Mouse (Mus musculus) cerebellum, adult 2 months (tissue): ENCODE measurements at regions not wholly inside any gene's neighbourhood (a gene's known extent, or its start where the extent isn't known, plus 50 kb on each side); places are given as distances from the start of the nearest gene placed in this dataset.

Source experiments
- CTCF ChIP-seq: fragments of 200-500 bp; IDR thresholded peaks from 2 replicates; pipeline ENCODE4 v1.5.1; 2011; ENCODE audit warnings: low read depth, mild to moderate bottlenecking, control low read depth, low read length, moderate library complexity, borderline replicate concordance; ENCODE audit not compliant: insufficient read depth
- POLR2A ChIP-seq: fragments of 200-500 bp; IDR thresholded peaks from 2 replicates; pipeline ENCODE4 v1.6.1; 2011; ENCODE audit warnings: low read length, control low read depth, borderline replicate concordance; ENCODE audit not compliant: insufficient read depth

DNA sequence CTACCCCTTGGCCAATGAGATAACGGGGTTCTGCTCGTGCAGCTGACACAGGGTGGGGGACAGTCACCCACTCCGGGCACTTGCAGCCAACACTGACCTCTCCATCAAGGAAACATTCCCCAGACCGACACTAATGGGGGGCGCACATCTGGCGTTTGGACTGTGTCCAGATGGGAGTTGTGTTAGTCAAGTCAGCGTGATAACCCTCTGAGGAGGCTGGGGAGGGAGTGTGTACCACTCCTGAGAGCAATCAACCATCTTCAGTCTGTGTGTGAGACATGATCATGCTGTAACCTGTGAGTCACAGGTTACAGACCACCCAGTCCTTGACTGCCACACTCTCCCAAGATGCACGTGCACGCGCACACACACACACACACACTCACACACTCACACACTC lies 106.9 kb upstream of the Pkdcc start:
- TF ChIP-seq CTCF (no peak), POLR2A (no peak)
